Mouse (Mus musculus) urinary bladder, postnatal 4 days (tissue): ENCODE data around the gene Pspc1.
"Not testable (repeated sequence)": the region's sequence is repeated elsewhere in the genome, so short reads cannot be mapped to it uniquely, and the experiment has no call there.

Experiments used
- DNase-seq, 2 experiments: peaks; one replicate each; pipeline ENCODE4 v3.0.0; 2021 to 2022; ENCODE audit warnings: low spot score in 2 of 2

Gene Pspc1

DNA sequence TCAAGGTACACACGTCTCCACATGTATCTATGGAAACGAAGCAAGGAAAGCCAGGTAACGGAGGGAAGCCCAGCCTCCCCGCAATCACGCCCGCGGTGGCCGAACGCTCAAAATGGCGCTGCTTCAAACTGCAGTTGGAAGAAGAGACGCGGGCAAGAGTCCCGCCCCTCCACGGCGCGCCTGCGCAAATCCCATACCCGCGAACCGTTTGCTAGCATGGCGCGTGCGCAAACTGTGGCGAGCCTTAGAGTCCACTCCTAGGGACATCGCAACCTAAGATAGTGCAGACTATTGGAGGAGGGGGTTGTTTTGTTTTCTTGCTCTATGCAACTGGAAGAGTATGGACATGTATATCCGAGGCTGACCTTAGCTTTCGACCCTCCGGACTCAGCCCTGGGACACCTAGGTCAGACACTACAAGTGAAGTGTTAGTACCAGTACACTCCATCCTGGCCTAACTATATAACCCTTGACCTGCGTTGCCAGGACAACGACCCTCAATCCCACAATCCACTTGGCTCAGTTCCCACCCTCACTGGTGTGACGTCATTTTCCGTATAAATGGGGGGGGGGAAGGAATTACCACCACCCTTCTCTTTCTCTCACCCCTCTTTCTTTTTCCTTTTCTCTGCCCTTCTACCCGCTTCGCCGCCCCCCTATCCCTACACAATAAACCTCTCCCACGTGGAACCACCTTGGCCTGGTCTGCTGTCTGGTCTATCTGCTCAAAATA lies at the start of gene Pspc1:
Gene Pspc1, minus strand, starts transcription at position 117 of the 733 bp plus-strand sequence.
- DNase-seq, result peak; percentile 94 to 96

DNA sequence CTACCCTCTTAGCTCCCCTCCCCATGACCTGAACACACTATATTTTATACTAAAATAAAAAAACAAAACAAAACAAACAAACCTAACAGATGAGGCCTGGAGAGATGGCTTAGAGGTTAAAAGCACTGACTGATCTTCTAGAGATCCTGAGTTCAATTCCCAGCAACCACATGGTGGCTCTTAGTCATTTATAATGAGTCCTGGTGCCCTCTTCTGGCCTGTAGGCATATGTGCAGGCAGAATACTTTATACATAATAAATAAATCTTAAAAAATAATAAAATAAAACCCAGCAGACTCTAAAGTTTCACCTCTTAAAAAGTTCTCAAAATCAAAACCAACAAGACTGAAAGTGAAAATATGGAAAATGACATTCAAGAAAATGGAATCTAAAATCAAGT lies 46.4 kb upstream of the Pspc1 start:
- no peak for DNase-seq

DNA sequence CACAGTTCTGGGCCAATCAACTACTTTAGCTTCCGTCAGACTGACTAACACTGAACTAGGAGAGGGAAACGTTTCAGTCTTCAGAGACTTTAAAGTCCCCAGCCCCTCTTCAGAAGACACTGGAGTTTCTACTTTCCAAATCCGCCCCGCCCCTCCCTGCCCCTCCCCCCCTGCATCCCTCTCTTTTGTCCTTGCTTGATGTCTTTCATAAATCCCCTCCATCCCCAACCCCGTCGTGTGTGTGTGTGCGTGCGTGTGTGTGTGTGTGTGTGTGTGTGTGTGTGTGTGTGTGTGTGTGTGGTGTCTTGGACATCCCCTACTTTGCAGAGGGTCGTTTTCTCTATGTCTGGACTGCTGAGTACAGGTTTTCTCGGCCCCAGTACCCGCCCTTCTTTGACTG lies 39.5 kb upstream of the Pspc1 start:
- no peak for DNase-seq

DNA sequence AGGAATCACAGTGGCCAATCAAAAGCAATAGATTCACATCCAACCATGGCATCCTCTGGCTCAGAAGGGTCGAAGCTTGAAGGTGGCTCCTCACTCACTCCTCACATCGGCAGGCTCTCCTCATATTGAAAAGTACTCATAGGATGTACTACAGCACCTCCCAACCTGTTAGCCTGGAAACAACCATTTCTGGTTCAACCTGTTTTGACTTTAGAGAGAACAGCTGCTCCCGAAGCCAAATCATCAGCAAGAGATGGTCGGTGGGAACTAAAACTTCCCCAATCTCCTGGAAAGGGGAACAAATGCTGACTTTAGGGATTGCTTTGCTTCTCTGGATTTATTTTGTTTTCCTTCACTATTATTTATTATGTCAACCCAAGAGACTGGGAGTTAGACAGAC lies 39.0 kb upstream of the Pspc1 start:
- DNase-seq, result no peak

DNA sequence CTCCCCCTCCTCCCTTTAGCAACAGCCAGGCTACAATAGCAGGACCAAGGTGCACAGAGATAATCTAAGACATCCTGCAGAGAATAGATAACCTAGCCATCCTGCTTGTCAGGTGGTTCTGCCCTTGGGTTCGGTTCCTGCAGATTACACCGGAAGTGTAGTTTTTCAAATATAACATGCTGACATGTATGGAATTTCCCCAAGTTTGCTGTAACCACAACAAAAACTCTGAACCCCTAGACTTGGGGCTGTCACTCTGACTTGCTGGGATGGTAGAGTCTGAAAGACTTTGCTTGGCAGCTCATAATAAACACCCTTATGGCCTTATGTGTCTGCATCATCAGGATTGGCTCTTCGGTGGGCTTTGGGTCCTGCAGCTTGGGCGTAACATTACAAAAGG lies 38.4 kb upstream of the Pspc1 start:
- no peak for DNase-seq

DNA sequence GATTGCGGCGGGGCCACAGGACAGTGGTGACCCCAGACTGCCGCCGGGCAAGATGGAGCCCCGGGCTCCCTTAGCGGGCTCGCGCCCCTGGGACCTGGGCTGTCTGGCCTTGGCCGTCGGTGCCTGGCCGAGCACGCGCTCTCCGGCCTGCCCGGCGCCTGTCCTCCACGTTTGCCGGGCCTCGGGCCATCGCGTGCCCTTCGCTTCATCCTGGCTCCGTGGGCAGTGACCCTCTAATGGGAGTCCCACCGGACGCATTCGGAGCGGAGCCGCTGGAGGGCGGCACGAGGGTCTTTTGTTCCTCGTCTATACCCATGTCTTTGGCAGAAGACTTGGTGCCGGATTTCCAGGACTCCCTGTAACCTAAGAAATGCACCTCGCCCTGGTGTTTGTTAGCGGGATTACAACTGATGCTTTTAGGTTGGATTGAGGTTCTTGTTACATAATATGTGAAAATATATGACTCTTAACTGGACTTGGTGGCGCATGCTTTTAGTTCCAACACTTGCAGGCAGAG lies 34.5 kb upstream of the Pspc1 start:
- DNase-seq, result peak; percentile 69 to 70

DNA sequence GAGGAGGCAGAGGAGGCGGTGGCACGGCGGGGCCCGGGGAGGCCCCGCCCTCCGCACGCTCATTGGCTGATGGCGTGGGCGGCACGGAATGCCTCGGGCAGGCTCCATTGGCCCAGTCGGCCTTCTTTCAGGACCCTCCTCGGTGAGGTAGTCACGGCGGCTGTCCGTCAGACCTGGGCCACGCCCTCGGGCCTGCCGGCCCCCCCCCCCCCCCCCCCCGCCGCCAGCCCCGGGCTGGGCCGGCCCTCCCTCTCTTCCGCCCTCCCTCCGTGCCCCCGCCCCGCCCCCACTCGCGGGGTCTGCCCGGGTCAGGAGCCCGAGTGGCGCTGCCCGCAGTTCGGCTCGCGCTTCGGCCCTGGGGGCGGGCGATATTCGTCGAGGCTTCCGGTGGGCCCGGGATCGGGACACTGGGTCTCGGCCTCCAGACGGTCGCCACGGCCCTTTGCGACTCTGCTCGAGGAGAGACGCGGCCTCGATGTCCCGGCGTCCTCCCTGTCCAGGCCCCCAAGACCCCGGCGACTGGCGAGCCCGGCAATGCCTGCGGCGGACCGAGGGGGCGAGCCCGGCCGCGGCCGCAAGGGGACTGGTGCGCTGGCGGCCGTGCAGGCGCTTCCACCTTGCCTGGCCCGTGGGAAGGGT lies 33.7 kb upstream of the Pspc1 start, which contains the start of gene Zmym5:
Gene Zmym5, minus strand, starts transcription at position 16 of the 639 bp plus-strand sequence.
- DNase-seq, result peak; percentile 87 to 93

DNA sequence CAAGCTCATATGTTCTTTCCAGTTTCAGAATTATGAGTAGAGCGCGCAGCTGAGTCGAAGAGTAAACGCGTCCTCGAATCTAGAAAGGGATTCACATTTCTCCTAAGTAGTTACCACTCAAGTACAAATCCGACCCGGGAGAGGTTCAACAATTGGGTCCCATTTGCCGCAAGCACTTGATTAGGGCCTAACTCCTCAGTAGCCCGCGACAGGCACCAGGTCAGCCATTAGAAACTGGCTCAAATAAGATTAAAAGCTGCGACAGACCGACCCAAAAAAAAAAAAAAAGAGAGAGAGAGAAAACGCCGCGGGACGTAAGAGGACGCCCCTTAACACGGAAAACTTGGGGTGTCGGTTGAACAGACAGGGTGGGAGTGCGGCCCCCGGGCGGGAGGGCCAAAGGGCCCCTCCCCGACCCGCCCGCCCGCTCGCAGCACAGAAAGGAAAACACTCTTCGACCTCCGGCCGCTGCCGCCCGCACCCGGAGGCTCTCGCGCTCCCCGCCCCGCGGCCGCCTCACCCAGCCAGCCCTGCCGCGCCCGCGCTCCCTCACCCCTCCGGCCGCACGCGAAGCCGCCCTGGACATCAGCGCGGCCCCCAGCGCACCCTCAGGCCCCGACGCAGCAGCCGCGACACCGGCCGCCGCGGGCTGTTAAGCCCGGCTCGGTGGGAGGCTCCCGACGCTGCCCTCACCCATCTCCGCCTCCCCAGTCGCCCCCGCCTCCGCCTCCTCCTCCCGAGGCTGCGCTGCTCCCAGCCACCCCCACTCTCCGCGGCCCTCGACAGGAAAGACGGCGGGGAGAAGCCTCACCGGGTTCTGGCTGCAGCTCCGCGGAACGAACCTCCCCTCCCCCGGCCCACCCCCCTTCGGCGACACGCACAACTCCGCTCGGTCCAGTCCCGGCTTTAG lies 32.9 kb upstream of the Pspc1 start:
- peak in 1 of 2 experiments; percentile 41 for DNase-seq

DNA sequence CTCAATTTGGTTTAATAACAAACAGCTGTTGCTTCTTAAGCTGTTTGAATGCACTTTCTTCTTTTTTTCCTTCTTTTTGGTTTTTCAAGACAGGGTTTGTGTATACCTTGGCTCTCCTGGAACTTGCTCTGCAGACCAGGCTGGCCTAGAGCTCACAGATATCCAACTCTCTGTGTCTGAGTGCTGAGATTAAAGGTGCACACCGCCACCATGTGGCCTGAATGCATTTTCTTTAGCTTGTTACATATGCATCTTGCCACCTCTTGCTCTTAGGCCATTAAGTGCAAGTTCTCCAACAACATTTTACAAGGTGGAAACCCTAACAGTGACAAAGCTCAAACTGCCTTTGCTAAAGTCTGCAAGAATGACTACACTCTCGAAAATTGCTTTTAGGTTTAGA lies 15.1 kb upstream of the Pspc1 start:
- DNase-seq, result no peak

DNA sequence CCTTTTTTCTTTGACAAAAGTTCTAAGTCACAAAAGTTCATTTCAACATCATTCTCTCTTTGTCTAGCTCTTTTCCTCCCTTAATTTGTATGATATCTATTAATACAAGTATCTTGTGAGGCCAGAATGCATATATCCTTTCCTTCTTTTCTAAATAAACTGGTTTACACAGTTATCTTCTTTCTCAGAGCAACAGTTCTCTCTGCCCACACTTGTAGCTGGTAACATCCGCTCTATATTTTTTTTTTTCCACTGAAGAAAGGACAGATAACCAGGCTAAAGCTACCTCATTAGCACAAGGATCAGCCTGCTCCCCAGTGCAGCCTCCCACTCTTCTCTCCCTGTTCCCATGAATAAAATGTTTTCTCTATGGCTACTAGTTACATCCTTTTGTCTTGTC lies 6.5 kb upstream of the Pspc1 start:
- no peak for DNase-seq

DNA sequence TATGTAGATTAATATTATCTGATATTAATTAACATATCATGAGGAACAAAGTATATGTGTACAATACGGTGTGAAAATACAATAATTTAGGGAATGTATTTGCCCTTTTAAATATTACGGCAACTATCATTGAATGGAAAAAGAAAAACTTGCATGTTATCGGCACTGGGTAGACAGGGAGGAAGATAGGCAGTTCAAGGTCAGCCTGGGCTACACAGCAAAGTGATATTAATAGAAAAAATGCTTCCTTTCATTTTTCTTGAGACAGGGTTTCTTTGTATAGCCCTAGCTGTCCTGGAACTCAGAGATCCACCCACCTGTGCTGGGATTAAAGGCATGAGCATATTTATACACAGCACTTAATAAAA lies 801 bp upstream of the Pspc1 start:
- DNase-seq, result no peak

DNA sequence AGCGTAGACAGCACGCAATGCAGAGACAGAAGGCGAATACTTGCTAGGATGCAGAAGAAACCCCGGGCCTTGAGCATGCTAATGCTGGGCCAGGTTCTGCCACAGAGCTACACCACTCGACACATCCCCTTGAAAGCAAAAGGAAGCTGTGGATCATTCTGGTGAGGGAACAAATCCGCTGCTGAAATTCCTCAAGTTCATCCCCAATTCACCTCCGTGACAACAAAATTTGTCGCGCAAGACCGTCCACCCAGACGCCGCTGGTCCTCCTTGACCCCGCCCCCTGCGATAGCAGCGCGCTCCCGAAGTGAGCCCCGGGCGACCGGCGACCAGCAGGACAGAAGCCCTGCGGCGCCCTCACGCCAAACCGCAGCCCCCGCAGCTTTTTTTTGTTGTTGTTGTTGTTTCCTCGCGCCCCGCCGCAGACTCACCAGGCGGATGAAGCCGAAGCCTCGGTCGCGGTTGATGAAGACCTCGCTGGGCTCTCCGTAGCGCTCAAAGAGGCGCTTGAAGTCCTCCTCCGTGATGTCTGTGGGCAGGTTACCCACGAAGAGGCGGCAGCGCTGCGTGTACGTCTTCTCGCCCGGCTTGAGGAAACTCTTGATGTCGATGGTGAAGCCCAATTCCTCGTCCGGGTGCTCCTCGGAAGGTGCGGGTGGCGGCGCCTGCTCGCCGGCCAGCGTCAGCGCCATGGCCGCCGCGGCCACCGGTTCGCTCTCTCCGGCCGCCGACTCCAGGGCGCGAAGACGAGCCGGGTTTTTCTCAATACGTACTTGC lies 568 bp downstream of the Pspc1 start:
- DNase-seq, result peak; percentile 56 to 73

DNA sequence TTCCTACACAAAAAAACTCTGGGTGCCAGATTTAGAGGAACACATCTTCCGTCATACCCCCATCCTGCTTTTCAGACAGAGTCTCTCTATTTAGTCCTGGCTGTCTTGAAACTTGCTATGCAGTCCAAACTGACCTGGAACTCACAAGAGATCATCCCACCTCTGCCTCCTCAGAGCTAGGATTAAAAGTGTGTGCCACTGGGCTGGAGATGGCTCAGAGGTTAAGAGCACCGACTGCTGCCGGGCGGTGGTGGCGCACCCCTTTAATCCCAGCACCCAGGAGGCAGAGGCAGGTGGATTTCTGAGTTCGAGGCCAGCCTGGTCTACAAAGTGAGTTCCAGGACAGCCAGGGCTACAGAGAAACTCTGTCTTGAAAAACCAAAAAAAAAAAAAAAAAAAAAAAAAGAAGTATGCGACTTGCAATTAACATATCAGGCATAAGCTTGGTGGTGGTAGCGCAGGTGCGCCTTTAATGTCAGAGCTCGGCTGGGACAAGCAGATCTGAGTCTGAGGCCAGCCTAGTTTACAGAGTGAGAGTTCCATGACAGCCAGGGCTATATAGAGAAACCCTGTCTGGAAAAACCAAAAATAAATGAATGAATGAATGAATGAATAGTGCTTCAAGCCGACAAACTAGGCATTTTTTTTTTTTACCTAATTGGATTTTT lies 1.4 kb downstream of the Pspc1 start:
- DNase-seq, result no peak

DNA sequence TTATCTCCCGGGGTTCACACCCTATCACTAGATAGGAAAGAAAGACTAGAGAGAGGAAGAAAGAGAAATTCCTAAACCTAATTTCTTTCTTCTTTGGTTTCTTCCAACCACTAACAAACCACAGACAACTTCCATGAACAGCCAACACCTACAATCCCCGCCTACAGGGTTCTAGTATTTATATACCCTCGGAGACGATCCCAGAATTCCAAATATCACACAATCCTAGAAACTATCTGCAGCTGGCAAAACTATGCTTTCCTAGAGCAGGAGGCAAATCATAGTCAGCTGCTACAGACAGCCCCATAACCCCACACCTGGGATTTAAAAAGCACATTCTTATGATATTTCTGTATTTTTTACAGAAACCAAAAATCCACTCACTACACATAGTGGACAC lies 2.7 kb downstream of the Pspc1 start:
- no peak for DNase-seq

DNA sequence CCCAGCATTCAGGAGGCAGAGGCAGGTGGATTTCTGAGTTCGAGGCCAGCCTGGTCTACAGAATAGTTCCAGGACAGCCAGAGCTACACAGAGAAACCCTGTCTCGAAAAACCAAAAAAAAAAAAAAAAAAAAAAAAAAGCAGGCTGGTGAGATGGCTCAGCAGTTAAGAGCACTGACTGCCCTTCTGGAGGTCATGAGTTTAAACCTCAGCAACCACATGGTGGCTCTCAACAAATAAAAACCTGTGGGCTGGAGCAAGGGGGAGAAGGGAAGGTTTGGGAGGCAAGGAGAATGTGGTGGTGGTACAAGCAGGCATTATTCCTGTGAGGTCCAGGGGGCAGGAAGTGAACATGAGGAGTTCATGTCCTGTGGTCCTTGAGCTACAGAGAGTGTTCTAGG lies 11.7 kb downstream of the Pspc1 start:
- not testable (repeated sequence) for DNase-seq

DNA sequence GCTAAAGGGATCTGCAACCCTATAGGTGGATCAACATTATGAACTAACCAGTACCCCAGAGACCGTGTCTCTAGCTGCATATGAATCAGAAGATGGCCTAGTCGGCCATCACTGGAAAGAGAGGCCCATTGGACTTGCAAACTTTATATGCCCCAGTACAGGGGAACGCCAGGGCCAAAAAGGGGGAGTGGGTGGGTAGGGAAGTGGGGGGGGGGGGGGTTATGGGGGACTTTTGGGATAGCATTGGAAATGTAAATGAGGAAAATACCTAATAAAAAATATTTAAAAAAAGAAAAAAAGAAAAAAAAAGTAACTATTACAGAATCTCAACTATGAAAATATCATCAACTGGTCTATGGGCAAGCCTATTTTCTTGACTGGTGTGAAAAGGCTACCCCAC lies 13.0 kb downstream of the Pspc1 start:
- DNase-seq, result not testable (repeated sequence)

DNA sequence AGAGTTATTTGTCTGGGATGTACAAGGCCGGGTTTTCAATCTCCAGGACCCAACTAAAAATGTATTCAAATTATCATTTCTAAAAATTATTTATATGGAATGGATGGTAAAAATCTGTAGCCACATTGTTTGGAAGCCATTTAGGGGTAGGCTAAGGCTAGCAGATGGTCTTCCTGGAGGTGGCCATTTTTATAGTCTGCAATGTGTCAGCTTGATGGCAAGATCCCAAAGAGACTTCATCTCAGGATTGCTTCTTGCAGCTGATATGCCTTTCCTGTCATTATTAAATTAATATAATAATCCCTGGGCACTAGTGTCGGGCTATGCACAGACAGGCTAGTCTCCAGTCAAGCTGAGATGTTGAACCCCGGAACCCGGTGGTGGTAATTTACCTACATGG lies 26.8 kb downstream of the Pspc1 start:
- no peak for DNase-seq

DNA sequence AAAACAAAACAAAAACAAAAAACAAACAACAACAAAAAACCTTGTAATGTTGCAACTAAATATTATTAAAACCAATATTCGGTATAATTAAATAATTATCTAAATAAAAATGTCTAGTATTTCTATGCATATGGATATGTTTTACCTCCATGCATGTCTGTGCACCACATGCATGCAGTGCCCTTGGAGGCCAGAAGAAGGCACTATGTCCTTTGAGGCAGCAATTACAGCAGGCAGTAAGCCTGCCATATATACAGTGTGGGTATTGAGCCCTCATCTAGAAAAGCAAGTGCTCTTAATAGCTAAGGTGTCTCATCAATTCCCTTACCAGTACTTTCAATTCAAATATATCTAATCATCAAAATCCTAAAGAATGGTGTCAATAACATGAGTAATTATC lies 37.9 kb downstream of the Pspc1 start:
- no peak for DNase-seq

DNA sequence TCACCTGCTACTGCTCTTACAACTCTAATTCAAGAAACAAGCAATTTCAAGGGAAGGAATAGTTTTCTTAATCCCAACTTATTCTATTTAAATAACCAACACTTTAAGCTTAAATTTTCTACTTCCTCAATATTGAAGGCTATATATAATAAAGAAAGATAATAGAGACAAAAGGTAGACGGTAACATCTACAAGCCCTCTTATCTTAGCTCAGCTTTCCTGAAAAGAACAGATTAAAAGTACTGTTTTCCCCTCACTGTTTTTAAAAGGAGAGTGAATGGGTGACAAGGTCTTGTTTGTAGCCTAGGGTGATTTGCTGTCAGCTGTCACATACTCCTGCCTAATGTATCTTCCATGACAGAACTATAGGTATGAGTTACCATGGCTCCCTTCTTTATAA lies 51.6 kb downstream of the Pspc1 start:
- DNase-seq, result no peak

DNA sequence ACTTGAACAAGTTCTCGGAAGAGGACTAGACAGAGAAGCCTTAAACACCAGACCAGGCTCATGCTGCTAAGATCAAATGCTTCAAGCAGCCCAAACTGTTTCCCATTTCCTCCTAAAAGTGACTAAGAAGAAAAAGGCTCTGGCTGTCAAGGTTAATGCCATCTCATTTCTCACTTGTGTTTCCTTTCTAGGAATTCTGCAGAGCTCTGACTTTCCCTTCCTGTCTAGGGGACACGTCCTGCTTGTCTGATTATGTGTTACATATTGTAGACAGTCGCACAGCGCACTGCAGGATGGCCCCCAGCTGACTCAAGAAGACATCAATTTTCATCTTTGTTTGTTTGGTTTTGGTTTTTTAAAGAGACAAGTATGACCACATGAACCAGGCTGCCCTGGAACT lies 72.4 kb downstream of the Pspc1 start:
- no peak for DNase-seq

DNA sequence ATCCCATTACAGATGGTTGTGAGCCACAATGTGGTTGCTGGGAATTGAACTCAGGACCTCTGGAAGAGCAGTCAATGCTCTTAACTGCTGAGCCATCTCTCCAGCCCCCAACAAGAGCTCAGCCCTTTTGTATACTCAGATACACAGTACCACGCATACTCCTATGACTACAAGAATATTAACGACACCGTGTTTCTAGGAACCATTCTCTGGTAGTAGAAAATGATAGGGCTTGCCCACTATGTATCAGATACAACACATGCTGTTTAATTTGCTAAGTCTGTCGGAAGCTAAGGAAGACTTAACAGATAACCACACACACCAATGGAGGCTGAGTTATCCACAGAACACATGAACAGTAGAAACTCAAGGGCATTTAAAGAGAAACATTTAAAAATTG lies 75.5 kb downstream of the Pspc1 start:
- no peak for DNase-seq
